Mouse (Mus musculus): ENCODE results near the gene B4galt2. TPM values are rescaled to one million over a fixed set of nuclear protein-coding genes. Genes with fewer than 3 reads are reported as not detected.

B4galt2 gene
- total and polyA plus RNA-seq, 2 experiments from 2014 or later: 5.9 to 33.0 TPM

GRCm38 (mm10) chr4:117895339-117895738 is 12.1 kb upstream of the B4galt2 start:
- no peak overlapping the region for H3K4me3 ChIP-seq (ENCODE audit: low read depth, low read length)
- no peak overlapping the region for H3K9ac ChIP-seq (replicated peaks; ENCODE audit: low read depth, low read length)
- H3K4me2 ChIP-seq (ENCODE audit: low read depth, low read length): no peak overlapping the region
- DNase-seq (ENCODE audit: low spot score): no peak
- H3K9me3 ChIP-seq (replicated peaks; ENCODE audit: control insufficient read depth, low read length): no peaks in the 10 kb centered on the region
- peaks cover 4% of the 10 kb centered on the region; the same call in 1 of the 2 replicates for H3K4me1 ChIP-seq (ENCODE audit: control insufficient read depth, insufficient read depth)
- peaks cover 55% of the 10 kb centered on the region for H3K36me3 ChIP-seq (replicated peaks; ENCODE audit: control insufficient read depth, insufficient read depth, low read length)
- no peak for ATAC-seq (ENCODE audit: insufficient read depth, low read depth)
- no peaks in the 10 kb centered on the region for H3K27me3 ChIP-seq (ENCODE audit: control insufficient read depth, insufficient read depth, low read length)
- WGBS: 84% methylated on average over 7 of the region's 7 CpGs
- H3K27ac ChIP-seq (ENCODE audit: low read depth): no peak overlapping the region
- TF ChIP-seq EP300 (IDR thresholded peaks at IDR 0.05; ENCODE audit: low read depth): no peak
- TF ChIP-seq CTCF (IDR thresholded peaks at IDR 0.05; ENCODE audit: low read depth): no peak

DNA sequence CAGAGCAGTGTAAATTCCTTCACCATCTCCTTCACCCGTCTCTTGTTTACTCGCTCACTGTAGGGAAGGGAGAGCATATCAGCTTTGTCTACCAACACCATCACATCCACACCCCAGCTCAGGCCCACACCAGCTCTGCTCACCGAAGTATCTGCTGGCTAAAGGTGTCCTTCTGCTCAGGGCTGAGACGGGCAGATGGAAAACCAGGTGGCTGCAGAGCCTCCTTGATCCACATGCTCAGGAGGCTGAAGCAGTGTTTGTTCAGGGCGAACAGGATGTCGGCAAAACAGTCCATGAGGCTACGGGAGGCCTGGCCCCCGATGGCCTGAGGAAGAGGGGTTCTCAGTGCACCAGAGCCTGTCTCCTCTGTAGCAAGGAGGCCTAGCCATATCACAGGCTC is 11.3 kb upstream of the B4galt2 start:
- Histone ChIP-seq H3K36me3 (replicated peaks; ENCODE audit: control insufficient read depth, insufficient read depth, low read length) (peaks cover 48% of the 10 kb centered on the region), H3K4me2 (ENCODE audit: low read depth, low read length) (no peak overlapping the region), H3K4me1 (ENCODE audit: control insufficient read depth, insufficient read depth) (peaks cover 4% of the 10 kb centered on the region; the same call in 1 of the 2 replicates), H3K27ac (ENCODE audit: low read depth) (no peak overlapping the region), H3K4me3 (ENCODE audit: low read depth, low read length) (no peak overlapping the region), H3K27me3 (ENCODE audit: control insufficient read depth, insufficient read depth, low read length) (no peaks in the 10 kb centered on the region), H3K9ac (replicated peaks; ENCODE audit: low read depth, low read length) (no peak overlapping the region), H3K9me3 (replicated peaks; ENCODE audit: control insufficient read depth, low read length) (no peaks in the 10 kb centered on the region)
- DNase-seq (ENCODE audit: low spot score) (no peak), ATAC-seq (ENCODE audit: insufficient read depth, low read depth) (no peak)
- no peak for TF ChIP-seq EP300 (IDR thresholded peaks at IDR 0.05; ENCODE audit: low read depth)
- TF ChIP-seq CTCF (IDR thresholded peaks at IDR 0.05; ENCODE audit: low read depth): no peak
- 84% methylated on average over 8 of the region's 8 CpGs for WGBS

DNA sequence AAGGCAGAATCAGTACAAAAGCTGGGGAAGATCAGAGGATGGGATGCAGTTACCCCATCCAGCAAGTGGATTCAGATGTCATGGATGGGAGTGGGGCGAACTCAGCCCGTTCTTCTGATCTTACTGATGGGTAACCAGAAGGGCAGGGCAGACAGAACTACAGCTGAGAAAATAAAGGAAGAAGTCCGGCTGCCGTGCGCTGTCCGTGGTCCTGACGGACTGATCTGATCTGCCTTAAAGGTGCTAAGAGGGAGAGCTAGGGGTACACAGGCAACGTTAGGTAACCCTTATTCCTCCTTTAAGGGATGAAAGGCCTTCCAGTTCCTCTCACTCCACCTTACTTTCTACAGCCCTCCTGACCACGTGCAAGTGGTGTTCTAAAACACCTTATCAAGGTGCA is 10.1 kb upstream of the B4galt2 start:
- no peak overlapping the region for H3K9ac ChIP-seq (replicated peaks; ENCODE audit: low read depth, low read length)
- WGBS: 13% methylated on average over 9 of the region's 9 CpGs
- H3K27ac ChIP-seq (ENCODE audit: low read depth): no peak overlapping the region
- no peaks in the 10 kb centered on the region for H3K9me3 ChIP-seq (replicated peaks; ENCODE audit: control insufficient read depth, low read length)
- no peaks in the 10 kb centered on the region for H3K27me3 ChIP-seq (ENCODE audit: control insufficient read depth, insufficient read depth, low read length)
- TF ChIP-seq EP300 (IDR thresholded peaks at IDR 0.05; ENCODE audit: low read depth) (no peak), CTCF (IDR thresholded peaks at IDR 0.05; ENCODE audit: low read depth) (no peak)
- H3K4me1 ChIP-seq (ENCODE audit: control insufficient read depth, insufficient read depth): peaks cover 4% of the 10 kb centered on the region; the same call in 1 of the 2 replicates
- DNase-seq (ENCODE audit: low spot score) (no peak), ATAC-seq (ENCODE audit: insufficient read depth, low read depth) (no peak)
- peaks cover 39% of the 10 kb centered on the region for H3K36me3 ChIP-seq (replicated peaks; ENCODE audit: control insufficient read depth, insufficient read depth, low read length)
- no peak overlapping the region for H3K4me3 ChIP-seq (ENCODE audit: low read depth, low read length)
- H3K4me2 ChIP-seq (ENCODE audit: low read depth, low read length): no peak overlapping the region

DNA sequence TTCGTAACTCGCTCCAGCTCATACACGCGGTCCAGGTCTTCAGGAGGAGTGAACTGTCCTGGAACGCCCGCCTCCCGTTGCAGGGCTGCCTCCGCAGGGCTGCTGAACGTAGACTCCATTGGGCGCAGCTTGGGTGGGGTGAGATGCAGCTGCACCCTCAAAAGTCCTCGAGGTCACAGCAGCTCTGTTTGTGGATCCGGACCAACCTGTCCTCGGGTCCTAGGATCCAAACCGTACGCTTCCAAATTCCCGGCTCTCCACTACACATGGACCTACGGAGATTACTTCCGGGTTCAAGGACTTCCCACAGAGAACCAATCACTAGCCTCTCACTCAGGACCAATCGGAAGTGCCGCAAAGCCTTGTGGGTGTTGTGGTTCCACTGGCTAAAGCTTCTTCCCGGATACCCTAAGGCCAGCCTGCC is 8.5 kb upstream of the B4galt2 start, which contains the start of gene Dph2:
Gene Dph2, minus strand, starts transcription at position 295 of the 424 bp plus-strand sequence.
- Histone ChIP-seq H3K4me3 (ENCODE audit: low read depth, low read length) (peak within 1 kb of the TSS; percentile 63), H3K9ac (replicated peaks; ENCODE audit: low read depth, low read length) (peak within 1 kb of the TSS; percentile 36), H3K9me3 (replicated peaks; ENCODE audit: control insufficient read depth, low read length) (no peaks in the 10 kb centered on the region), H3K4me1 (ENCODE audit: control insufficient read depth, insufficient read depth) (peaks cover 4% of the 10 kb centered on the region; the same call in 1 of the 2 replicates), H3K36me3 (replicated peaks; ENCODE audit: control insufficient read depth, insufficient read depth, low read length) (peaks cover 23% of the 10 kb centered on the region), H3K4me2 (ENCODE audit: low read depth, low read length) (peak within 1 kb of the TSS; percentile 79), H3K27ac (ENCODE audit: low read depth) (no peak within 1 kb of the TSS), H3K27me3 (ENCODE audit: control insufficient read depth, insufficient read depth, low read length) (no peaks in the 10 kb centered on the region)
- no peak for TF ChIP-seq CTCF (IDR thresholded peaks at IDR 0.05; ENCODE audit: low read depth)
- no peak for TF ChIP-seq EP300 (IDR thresholded peaks at IDR 0.05; ENCODE audit: low read depth)
- WGBS: 1% methylated on average over 21 of the region's 21 CpGs
- peak; percentile 84 for ATAC-seq (ENCODE audit: insufficient read depth, low read depth)
- DNase-seq (ENCODE audit: low spot score): peak; percentile 94

DNA sequence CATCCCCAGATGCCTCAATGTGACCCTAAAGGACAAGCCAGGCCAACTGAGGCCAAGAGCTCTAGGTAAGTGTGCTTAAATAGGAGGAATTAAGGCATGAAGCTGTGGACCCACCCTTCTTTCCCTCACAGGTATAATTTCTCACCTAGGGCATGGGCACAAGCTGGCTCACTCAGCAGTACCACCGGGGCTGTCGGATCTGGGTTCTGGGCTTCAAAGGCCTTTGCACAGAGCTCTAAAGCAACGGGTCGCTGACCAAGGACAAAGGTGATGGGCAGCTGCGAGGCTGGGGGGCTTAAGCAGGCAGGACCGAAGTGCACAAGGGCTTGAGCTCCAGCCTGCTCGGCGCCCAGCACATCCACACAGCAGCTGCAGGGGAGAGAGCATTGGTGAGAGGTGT is 7.5 kb upstream of the B4galt2 start:
- Histone ChIP-seq H3K4me2 (ENCODE audit: low read depth, low read length) (peak overlapping the region; percentile 79; the same call in 1 of the 2 replicates), H3K27ac (ENCODE audit: low read depth) (no peak overlapping the region), H3K9me3 (replicated peaks; ENCODE audit: control insufficient read depth, low read length) (no peaks in the 10 kb centered on the region), H3K9ac (replicated peaks; ENCODE audit: low read depth, low read length) (no peak overlapping the region), H3K27me3 (ENCODE audit: control insufficient read depth, insufficient read depth, low read length) (no peaks in the 10 kb centered on the region), H3K4me3 (ENCODE audit: low read depth, low read length) (no peak overlapping the region), H3K36me3 (replicated peaks; ENCODE audit: control insufficient read depth, insufficient read depth, low read length) (peaks cover 16% of the 10 kb centered on the region), H3K4me1 (ENCODE audit: control insufficient read depth, insufficient read depth) (peaks cover 4% of the 10 kb centered on the region; the same call in 1 of the 2 replicates)
- DNase-seq (ENCODE audit: low spot score) (no peak), ATAC-seq (ENCODE audit: insufficient read depth, low read depth) (no peak)
- no peak for TF ChIP-seq CTCF (IDR thresholded peaks at IDR 0.05; ENCODE audit: low read depth)
- TF ChIP-seq EP300 (IDR thresholded peaks at IDR 0.05; ENCODE audit: low read depth): no peak
- 80% methylated on average over 8 of the region's 8 CpGs for WGBS

DNA sequence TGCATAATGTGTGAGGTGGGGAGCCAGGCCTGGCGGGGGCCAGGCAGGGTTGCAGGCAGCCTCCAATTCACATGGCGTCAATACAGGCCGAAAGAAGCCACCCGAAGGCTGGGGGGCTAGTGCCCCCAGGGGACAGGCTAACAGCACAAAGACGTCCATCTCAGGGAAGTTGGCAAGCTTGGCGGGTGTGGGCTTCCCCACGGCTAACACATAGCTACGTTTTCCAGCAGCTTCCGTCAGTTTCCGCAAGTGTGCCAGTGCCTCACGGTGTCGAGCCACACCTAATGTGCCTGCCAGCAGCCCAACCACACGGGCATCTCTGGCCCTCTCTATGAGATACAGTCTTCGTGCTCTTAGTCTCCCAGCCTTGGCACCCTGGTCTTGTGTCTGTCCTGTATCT is 6.7 kb upstream of the B4galt2 start:
- H3K36me3 ChIP-seq (replicated peaks; ENCODE audit: control insufficient read depth, insufficient read depth, low read length): peaks cover 23% of the 10 kb centered on the region
- 90% methylated on average over 14 of the region's 14 CpGs for WGBS
- ATAC-seq (ENCODE audit: insufficient read depth, low read depth) (no peak), DNase-seq (ENCODE audit: low spot score) (no peak)
- no peak overlapping the region for H3K4me2 ChIP-seq (ENCODE audit: low read depth, low read length)
- peaks cover 4% of the 10 kb centered on the region; the same call in 1 of the 2 replicates for H3K4me1 ChIP-seq (ENCODE audit: control insufficient read depth, insufficient read depth)
- H3K9ac ChIP-seq (replicated peaks; ENCODE audit: low read depth, low read length): no peak overlapping the region
- TF ChIP-seq EP300 (IDR thresholded peaks at IDR 0.05; ENCODE audit: low read depth): no peak
- H3K9me3 ChIP-seq (replicated peaks; ENCODE audit: control insufficient read depth, low read length): no peaks in the 10 kb centered on the region
- H3K4me3 ChIP-seq (ENCODE audit: low read depth, low read length): no peak overlapping the region
- no peak overlapping the region for H3K27ac ChIP-seq (ENCODE audit: low read depth)
- no peaks in the 10 kb centered on the region for H3K27me3 ChIP-seq (ENCODE audit: control insufficient read depth, insufficient read depth, low read length)

Data from heart, postnatal 0 days (tissue).